Mouse (Mus musculus) naive thymus-derived CD4-positive, alpha-beta T cell, adult 2 months (primary cell): Measurements from ENCODE around the gene Tedc2.

Source experiments
- DNase-seq: peaks from one replicate; pipeline ENCODE4 v3.0.0-alpha.2; 2011; ENCODE audit warnings: low read depth

Gene Tedc2

DNA sequence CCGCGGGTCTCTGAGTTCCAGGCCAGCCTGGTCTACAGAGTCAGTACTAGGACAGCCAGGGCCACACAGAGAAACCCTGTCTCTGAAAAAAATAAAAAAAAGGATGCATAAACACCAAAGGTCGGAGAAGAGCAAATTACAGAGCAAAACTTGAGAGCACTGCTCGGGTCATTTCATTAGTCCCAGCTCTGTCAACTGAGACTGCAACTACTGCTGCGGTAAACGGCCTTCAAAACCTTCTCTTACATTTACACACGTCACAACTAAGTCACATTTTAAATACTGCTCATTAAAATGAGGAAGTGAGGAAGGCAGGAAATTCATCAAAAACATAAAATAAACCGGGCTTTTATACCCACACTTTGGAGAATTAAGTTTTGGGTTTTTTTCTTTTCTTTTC, 27.8 kb downstream of the Tedc2 start:
- no peak for DNase-seq

- no peak for DNase-seq
Observed at GRCm38 (mm10) chr17:24191481-24191880, 29.2 kb downstream of the Tedc2 start.

DNA sequence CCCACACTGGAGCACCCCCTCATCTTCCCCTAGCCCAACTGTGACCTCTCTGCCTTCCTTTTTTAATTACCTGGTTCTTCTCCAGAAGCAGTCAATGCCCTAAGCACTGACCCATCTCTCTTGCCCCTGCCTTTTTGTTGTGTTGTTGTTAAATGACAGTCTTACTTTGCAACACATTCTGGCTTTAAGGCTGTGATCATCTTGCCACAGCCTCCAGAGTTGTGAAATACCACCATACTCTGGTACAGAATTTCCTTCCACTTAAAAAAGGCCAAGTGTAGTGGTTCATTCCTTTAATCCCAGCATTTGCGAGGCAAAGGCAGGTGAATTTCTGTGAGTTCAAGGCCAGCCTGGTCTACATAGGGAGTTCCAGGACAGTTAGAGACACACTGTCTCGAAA, 29.7 kb downstream of the Tedc2 start:
- DNase-seq, result no peak

DNA sequence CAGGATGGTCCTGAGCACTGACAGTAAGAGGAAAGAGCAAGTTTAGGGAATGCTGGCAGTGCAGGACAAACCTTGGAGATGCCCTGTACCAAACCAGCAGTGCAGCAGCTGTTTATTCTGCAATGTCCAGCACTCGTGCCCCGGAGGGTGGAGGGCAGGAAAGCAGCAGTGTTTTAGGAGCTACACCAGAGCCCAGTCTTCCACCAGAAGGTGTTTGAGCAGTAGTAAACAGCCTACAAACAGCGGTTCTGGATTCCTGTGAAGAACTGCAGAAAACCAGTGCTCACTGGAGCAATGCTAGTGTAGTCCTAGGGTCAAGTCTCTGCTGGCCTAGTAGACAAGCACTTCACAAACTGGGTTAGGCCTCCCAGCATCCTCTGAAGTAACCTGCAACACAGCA, 46.4 kb downstream of the Tedc2 start:
- DNase-seq, result no peak

GRCm38 (mm10) chr17:24173423-24173822, 47.2 kb downstream of the Tedc2 start:
- peak; percentile 89 for DNase-seq

DNA sequence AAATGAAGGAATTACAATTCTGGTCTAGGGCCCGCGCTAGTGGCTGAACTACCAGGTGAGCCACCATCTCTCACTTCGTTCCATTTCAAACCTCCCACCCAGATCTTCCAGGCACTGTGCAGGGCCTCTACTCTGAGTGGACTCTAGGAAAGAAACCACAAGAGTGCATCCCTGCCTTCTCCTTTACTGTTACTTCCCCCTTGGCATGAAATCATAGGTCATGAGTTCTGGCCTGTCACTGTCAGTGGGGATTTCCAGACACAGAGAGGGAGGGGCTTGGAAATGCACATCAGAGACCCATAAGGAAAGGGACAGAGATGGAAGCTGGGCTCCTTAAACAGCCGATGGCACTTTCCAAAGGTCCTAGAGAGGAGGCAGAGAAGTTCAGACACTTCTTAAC, 48.9 kb downstream of the Tedc2 start:
- peak; percentile 29 for DNase-seq

- peak; percentile 21 for DNase-seq
Observed at GRCm38 (mm10) chr17:24170729-24171128, 49.9 kb downstream of the Tedc2 start.

DNA sequence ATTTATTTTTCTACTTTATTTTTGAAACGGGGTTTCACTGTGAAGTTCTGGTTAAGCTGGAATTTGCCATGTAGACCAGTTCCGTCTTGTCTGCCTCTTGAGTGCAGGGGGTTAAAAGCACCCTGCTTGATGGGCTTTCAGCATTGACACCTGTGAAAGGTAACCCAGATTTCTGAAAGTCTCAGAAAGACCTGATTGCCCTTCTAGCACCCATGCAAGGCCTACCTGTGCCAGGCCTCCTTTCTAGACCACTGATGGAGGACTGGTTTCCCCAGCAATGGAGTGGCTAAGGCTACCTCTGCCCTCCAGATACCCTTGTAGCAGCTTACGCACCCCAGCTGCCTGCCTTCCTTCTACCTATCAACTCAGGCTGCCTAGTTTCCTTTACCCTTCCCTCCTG, 50.5 kb downstream of the Tedc2 start:
- peak; percentile 29 for DNase-seq

- peak; percentile 98 for DNase-seq
Observed at GRCm38 (mm10) chr17:24169317-24170065, 51.2 kb downstream of the Tedc2 start, which contains the start of gene Atp6v0c. Atp6v0c (minus strand) TSS chr17:24169702.

GRCm38 (mm10) chr17:24168590-24169277, 51.9 kb downstream of the Tedc2 start:
- peak; percentile 93 for DNase-seq

DNA sequence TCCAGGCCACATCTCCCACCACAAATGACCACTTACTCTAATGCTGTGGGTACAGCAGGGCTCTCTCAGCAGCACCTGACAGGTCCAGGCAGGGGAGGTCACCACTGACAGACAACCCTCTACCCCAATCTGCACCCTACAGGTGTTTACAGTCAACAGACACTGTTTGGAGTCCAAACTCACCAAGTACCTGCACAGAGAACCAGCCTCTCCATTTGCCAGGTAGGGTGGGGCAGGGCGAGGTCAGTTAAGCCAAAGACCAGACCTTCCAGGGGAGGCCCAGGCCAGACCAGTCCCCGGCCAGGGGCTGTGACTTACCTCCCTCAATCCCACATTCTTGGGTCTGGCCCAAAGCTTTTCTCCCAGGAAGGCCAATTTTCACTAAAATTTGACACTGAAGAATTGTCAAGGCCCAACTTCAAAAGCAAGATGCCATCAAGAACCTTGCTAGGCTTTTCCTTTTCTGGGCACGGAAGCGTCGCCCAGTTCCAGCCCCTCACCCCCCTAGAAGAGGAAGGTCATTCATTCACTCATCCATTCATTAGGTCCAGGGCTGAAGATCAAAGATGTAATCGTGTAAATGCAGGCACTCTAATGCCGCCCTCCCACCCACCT, 52.7 kb downstream of the Tedc2 start:
- no peak for DNase-seq

GRCm38 (mm10) chr17:24167120-24167519, 53.5 kb downstream of the Tedc2 start:
- DNase-seq, result no peak
